Mouse (Mus musculus): ENCODE results near the gene Syngap1.

DNA sequence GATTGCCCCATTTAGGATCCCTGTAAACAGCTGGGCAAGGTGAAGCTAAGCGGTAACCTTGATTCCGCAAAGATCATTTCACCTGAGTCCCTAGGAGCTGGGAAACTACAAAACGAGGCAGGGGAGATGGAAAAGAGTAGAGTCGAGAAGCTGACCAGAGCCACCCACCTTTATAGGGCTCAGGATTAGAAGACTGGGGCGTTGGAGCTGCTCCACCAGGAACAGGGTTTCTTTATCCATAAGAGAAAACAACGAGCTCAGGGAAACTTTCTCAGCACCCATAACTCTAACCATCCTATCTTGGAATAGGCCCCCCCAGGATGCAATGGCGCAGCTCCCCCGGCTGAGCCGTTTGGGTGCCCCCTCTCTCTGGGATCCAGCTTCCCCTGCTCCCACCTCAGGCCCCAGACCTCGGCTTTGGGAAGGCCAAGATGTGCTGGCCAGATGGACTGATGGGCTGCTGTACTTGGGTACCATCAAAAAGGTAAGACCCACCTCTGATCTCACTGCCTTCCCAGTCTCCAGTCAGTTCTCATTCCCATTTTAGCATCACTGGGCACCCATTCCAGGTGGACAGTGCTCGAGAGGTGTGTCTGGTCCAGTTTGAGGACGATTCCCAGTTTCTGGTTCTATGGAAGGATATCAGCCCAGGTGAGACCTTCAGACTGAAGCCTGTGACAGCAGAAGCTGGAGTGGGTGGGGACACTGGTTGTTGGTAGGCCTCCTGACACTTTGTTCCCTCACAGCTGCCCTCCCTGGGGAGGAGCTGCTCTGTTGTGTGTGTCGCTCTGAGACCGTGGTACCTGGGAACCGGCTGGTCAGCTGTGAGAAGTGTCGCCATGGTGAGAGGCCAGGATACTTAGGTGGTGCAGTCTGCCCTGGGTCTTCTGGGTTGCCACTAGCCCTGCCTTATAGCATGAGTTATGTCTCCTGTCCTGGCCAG, 6.9 kb upstream of the Syngap1 start:
- TF ChIP-seq POLR2A (IDR thresholded peaks at IDR 0.05; ENCODE audit: low read depth, low read length) (no peak), CTCF (IDR thresholded peaks at IDR 0.05; ENCODE audit: extremely low read depth, insufficient read depth, insufficient read length, insufficient replicate concordance) (no peak)
